Mouse (Mus musculus) cerebral cortex, adult 2 months (tissue): ENCODE results near the gene Fam8a1.

Source experiments
- WGBS: fragments of 180-500 bp; shearing (Covaris S2); methylation state at CpG from one replicate; pipeline ENCODE4 v1.1.7; 2018; 5-methylcytosine and 5-hydroxymethylcytosine counted together

Gene Fam8a1

GRCm38 (mm10) chr13:46674601-46675000 lies 5.3 kb downstream of the Fam8a1 start:
- WGBS, result 32% methylated on average over 2 of the region's 2 CpGs

- 71% methylated on average over 4 of the region's 4 CpGs for WGBS
Measured at GRCm38 (mm10) chr13:46677721-46678120, 8.4 kb downstream of the Fam8a1 start.

- 50% methylated on average over 2 of the region's 2 CpGs for WGBS
Measured at GRCm38 (mm10) chr13:46682921-46683320, 13.6 kb downstream of the Fam8a1 start.

GRCm38 (mm10) chr13:46683370-46683769 lies 14.0 kb downstream of the Fam8a1 start:
- WGBS, result 80% methylated on average over 1 of the region's 1 CpGs

GRCm38 (mm10) chr13:46690559-46691241 lies 21.4 kb downstream of the Fam8a1 start:
- WGBS, result 77% methylated on average over 4 of the region's 4 CpGs

GRCm38 (mm10) chr13:46695296-46695908 lies 26.1 kb downstream of the Fam8a1 start:
- 53% methylated on average over 1 of the region's 1 CpGs for WGBS

GRCm38 (mm10) chr13:46695932-46696331 lies 26.6 kb downstream of the Fam8a1 start:
- WGBS, result 86% methylated on average over 1 of the region's 1 CpGs

- 89% methylated on average over 2 of the region's 2 CpGs for WGBS
Measured at GRCm38 (mm10) chr13:46696788-46697187, 27.5 kb downstream of the Fam8a1 start.

GRCm38 (mm10) chr13:46699372-46699771 lies 30.1 kb downstream of the Fam8a1 start:
- 92% methylated on average over 1 of the region's 1 CpGs for WGBS

GRCm38 (mm10) chr13:46701486-46701885 lies 32.2 kb downstream of the Fam8a1 start:
- WGBS, result 89% methylated on average over 2 of the region's 2 CpGs

GRCm38 (mm10) chr13:46703138-46703537 lies 33.8 kb downstream of the Fam8a1 start:
- WGBS, result 83% methylated on average over 5 of the region's 5 CpGs

- 83% methylated on average over 5 of the region's 5 CpGs for WGBS
Measured at GRCm38 (mm10) chr13:46713486-46713885, 44.2 kb downstream of the Fam8a1 start.

- WGBS, result 66% methylated on average over 3 of the region's 3 CpGs
Measured at GRCm38 (mm10) chr13:46715976-46716639, 46.8 kb downstream of the Fam8a1 start.

GRCm38 (mm10) chr13:46718893-46719400 lies 49.6 kb downstream of the Fam8a1 start:
- WGBS, result 80% methylated on average over 5 of the region's 5 CpGs

GRCm38 (mm10) chr13:46725227-46725626 lies 55.9 kb downstream of the Fam8a1 start:
- WGBS, result 14% methylated on average over 2 of the region's 2 CpGs

- under 1% methylated on average over 30 of the region's 30 CpGs for WGBS
Measured at GRCm38 (mm10) chr13:46726288-46727037, 57.1 kb downstream of the Fam8a1 start.

- under 1% methylated on average over 69 of the region's 85 CpGs for WGBS
Measured at GRCm38 (mm10) chr13:46727038-46727836, 57.9 kb downstream of the Fam8a1 start.
